Mouse (Mus musculus) central nervous system, embryonic 14 days (tissue): ENCODE data around the gene Mex3d. TPM values are rescaled to one million over a fixed set of nuclear protein-coding genes. Genes with fewer than 3 reads are reported as not detected.

ENCODE experiments used
- polyA plus RNA-seq: library from polyadenylated mRNA; depleted of rRNA; stranded (reverse); fragments of >200 nt; gene quantifications from 2 replicates; pipeline ENCODE4 v1.2.3, GENCODE M21; 2012; rRNA removed

Mex3d gene
- polyA plus RNA-seq: 86.4 and 98.5 TPM in 2 replicates

DNA sequence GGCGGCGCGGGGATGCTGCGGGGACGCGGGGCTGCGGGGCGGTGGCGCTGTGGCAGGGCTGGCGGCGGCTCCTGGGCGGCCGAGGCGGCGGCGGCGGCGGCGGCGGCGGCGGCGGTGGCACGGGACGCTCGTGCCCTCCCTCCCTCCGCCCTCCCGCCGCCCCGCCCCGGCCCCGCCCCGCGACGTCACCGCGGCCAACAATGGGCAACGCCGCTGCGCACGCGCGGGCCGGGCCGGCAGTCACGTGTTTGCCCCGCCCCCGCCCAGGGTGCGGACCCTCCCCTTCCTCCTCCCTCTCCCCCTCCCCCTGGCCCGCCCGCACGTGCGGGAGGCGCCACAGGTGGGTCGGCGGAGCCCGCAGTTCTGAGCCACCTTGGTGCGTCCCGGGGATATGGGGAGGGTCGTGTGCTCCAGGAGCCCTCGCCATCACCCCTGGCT is at the start of gene Mex3d:
Mex3d (minus strand) TSS at position 138 of the 438 bp plus-strand sequence.

GRCm38 (mm10) chr10:80433513-80434232 is 46.2 kb upstream of the Mex3d start, which contains the start of gene Tcf3:
TSS of gene Tcf3 (minus strand) at chr10:80433647.

DNA sequence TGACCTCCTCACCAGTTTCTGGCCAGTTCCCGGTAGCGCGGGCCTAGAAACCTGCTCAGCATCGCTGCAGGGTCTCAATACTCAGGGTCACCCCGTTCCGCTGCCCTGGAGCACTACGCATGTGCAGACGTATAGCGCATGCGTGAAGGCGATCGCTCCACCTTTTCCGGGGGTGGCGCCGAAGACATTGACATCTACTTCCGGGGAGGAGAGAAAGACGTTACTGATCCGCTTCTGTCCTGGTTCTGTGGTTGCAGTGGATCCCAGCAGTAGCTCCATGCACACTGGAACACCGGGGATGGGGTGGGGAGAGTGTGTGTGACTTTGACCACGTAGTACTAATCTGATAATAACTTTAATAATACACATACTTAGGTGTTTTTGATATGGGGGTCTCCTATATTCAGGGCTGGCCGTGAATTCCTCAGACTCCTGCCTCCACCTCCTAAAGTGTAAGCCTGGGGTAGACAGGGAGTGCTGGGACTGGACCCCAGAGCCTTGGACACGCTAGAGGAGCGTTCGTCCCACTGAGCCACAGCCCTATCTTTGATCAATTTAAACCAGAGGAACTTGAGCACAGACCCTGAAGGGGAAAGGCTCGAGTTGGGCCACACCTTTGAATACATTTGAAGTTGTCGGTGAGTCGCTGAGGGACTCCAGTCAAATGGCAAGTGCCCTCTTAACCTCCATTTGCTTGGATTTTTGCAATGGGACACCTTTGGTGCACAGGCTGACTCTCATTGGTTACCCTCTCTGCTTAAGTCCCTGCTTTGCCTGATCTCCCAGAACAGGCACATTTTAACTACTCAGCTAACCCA is 19.4 kb upstream of the Mex3d start, which contains the start of gene Uqcr11:
Uqcr11 (minus strand) TSS at position 147 of the 818 bp plus-strand sequence.

GRCm38 (mm10) chr10:80399191-80399972 is 11.9 kb upstream of the Mex3d start, which contains the start of gene Mbd3:
TSS of gene Mbd3 (minus strand) at chr10:80399550.

DNA sequence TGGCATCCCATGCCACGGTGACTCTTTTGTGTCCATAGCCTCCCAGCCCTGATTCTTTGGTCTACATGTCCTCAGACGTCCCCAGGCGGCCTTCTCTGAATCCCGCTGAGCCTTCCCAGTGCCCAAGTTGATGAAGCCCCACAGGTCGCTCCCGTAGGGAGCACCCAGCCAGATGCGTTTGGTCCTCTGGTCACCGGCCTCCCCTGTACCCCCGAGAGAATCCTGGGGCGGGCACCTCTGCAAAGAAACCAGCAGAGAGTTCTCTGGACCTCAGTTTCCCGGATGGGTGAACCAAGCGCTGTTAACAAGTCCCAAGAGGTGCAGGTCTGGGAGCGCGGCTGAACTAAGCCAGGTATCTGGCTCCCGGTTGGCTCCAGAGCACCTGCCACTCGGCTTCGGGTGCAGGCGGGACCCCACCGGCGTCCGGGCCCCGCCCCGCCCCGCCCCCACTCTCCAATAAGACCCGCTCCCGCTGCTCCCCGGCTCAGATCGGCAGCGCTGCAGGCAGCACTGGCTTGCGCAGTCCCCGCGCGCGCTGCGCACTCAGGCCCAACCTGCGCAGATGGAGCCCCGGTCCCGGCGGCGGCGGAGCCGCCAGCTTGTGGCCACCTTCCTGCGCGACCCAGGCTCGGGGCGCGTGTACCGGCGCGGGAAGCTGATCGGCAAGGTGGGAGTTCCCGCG is 31.3 kb downstream of the Mex3d start, which contains the start of gene Plk5:
Plk5 (plus strand) TSS at position 459 of the 682 bp plus-strand sequence.

DNA sequence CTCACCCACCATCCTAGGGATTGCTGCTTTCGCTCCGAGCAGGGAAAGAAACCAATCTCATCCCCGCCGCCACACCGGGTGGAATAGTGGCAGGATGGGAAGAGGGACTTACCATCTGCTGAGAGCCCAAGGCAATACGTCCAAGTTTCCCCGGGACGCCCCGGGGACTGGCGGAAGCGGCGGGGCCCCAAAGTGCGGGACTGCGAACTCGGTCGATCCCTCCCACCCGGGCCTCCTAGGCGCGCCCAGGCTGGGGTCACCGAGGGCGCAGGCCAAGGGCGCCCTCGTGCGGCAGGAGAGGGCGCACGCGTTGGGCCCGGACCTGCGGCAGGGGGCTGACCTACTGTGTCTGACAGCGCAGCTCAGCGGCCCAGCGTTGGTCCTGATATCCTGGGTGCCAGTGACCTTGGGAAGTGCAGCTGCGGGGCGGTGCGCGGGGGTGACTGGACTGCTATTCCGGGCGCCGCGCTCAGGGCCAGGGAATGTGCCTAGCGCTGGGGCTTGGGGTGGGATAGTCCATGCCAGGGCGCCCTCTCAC is 39.1 kb downstream of the Mex3d start, which contains the start of gene Adamtsl5:
Adamtsl5 (minus strand) TSS at position 169 of the 538 bp plus-strand sequence.

Other genes with a start within 250 kb of the Mex3d start
- 370 and 392 TPM in 2 replicates for gene Atp5d, start 249.0 kb downstream of the Mex3d start, polyA plus RNA-seq
- gene Cbarp, start 246.8 kb downstream of the Mex3d start, polyA plus RNA-seq: 141 and 148 TPM in 2 replicates
- 166 and 189 TPM in 2 replicates for gene Midn, start 239.4 kb downstream of the Mex3d start, polyA plus RNA-seq
- 465 and 485 TPM in 2 replicates for gene Cirbp, start 221.7 kb downstream of the Mex3d start, polyA plus RNA-seq
- 19.6 and 22.3 TPM in 2 replicates for gene 1600002K03Rik, start 214.7 kb downstream of the Mex3d start, polyA plus RNA-seq
- gene Efna2, start 208.2 kb downstream of the Mex3d start, polyA plus RNA-seq: 44.2 and 45.0 TPM in 2 replicates
- 67.3 and 73.6 TPM in 2 replicates for gene Mum1, start 161.2 kb downstream of the Mex3d start, polyA plus RNA-seq
- 288 TPM in 2 replicates for gene Ndufs7, start 138.5 kb downstream of the Mex3d start, polyA plus RNA-seq
- gene Gamt, start 126.6 kb downstream of the Mex3d start, polyA plus RNA-seq: 15.4 and 28.3 TPM in 2 replicates
- gene Dazap1, start 126.2 kb downstream of the Mex3d start, polyA plus RNA-seq: 207 and 232 TPM in 2 replicates
- 2,757 and 2,767 TPM in 2 replicates for gene Rps15, start 95.2 kb downstream of the Mex3d start, polyA plus RNA-seq
- gene Apc2, start 91.7 kb downstream of the Mex3d start, polyA plus RNA-seq: 145 and 166 TPM in 2 replicates
- gene 2310011J03Rik, start 67.1 kb downstream of the Mex3d start, polyA plus RNA-seq: 29.7 and 29.8 TPM in 2 replicates
- gene Pcsk4, start 58.2 kb downstream of the Mex3d start, polyA plus RNA-seq: 4.5 and 6.3 TPM in 2 replicates
- gene Reep6, start 57.7 kb downstream of the Mex3d start, polyA plus RNA-seq: 2.2 and 3.2 TPM in 2 replicates
- gene Adamtsl5, start 39.2 kb downstream of the Mex3d start, polyA plus RNA-seq: 1.4 and 2.8 TPM in 2 replicates
- gene Plk5, start 31.2 kb downstream of the Mex3d start, polyA plus RNA-seq: 2.6 and 2.9 TPM in 2 replicates
- gene Mbd3, start 11.9 kb upstream of the Mex3d start, polyA plus RNA-seq: 273 and 295 TPM in 2 replicates
- 870 and 900 TPM in 2 replicates for gene Uqcr11, start 19.2 kb upstream of the Mex3d start, polyA plus RNA-seq
- gene Tcf3, start 46.0 kb upstream of the Mex3d start, polyA plus RNA-seq: 145 and 156 TPM in 2 replicates
- gene Onecut3, start 107.2 kb upstream of the Mex3d start, polyA plus RNA-seq: 4.1 and 6.6 TPM in 2 replicates
- 0.58 and 0.81 TPM in 2 replicates for gene Atp8b3, start 151.5 kb upstream of the Mex3d start, polyA plus RNA-seq
- gene Rexo1, start 173.9 kb upstream of the Mex3d start, polyA plus RNA-seq: 59.5 and 61.4 TPM in 2 replicates
- 13.9 and 14.8 TPM in 2 replicates for gene Klf16, start 189.7 kb upstream of the Mex3d start, polyA plus RNA-seq
- gene Abhd17a, start 202.7 kb upstream of the Mex3d start, polyA plus RNA-seq: 126 and 131 TPM in 2 replicates
- gene Scamp4, start 215.2 kb upstream of the Mex3d start, polyA plus RNA-seq: 53.6 and 62.1 TPM in 2 replicates
- 11.3 and 11.5 TPM in 2 replicates for gene Adat3, start 215.2 kb upstream of the Mex3d start, polyA plus RNA-seq
- gene Gm49322, start 218.4 kb upstream of the Mex3d start, polyA plus RNA-seq: 4.7 TPM in 2 replicates
- gene Csnk1g2, start 235.2 kb upstream of the Mex3d start, polyA plus RNA-seq: 203 and 212 TPM in 2 replicates